Mouse (Mus musculus) stomach, postnatal 0 days (tissue): ENCODE measurements at regions not wholly inside any gene's neighbourhood (a gene's known extent, or its start where the extent isn't known, plus 50 kb on each side); places are given as distances from the start of the nearest gene placed in this dataset.

ENCODE experiments used
- CTCF ChIP-seq: IDR thresholded peaks from 2 replicates; pipeline ENCODE4 v1.5.1; 2016; ENCODE audit warnings: antibody characterized with exemption, low read depth, mild to moderate bottlenecking, moderate library complexity
- EP300 ChIP-seq: optimal IDR thresholded peaks from 2 replicates; pipeline ENCODE3; 2016; ENCODE audit warnings: antibody characterized with exemption

DNA sequence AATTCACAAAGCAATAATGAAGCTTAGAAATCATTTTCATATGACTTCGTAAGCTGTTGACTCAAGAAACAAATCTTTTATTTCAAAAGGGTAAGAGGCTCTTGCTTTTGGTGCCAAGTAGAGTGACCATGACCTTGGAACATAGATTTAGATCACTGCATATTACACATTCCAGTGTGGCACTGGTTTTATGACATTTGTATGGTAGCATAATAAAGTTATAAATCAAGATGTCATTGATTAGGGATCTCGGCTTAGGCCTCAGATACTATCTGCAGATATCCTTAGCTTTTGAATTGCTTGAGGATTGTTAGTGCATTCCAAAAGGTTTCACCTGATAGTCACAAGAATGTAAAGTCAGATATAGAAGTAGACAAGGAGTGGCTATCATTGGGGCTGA lies 169.1 kb downstream of the Fam198b start:
- TF ChIP-seq CTCF (no peak), EP300 (no peak)
